Mouse (Mus musculus) MEL (cell line): ENCODE results near the gene Mylk. TPM values are rescaled to one million over a fixed set of nuclear protein-coding genes. Genes with fewer than 3 reads are reported as not detected.

Source experiments
- DNase-seq: peaks from one replicate; pipeline ENCODE4 v3.0.0; 2011; ENCODE audit warnings: low read depth, low spot score
- H3K27ac ChIP-seq: 2 replicates; pipeline ENCODE4 v1.5.1; 2012; ENCODE audit warnings: low read depth, mild to moderate bottlenecking, control low read depth, low read length, moderate library complexity; ENCODE audit not compliant: control insufficient read depth
- H3K27me3 ChIP-seq, 2 experiments: fragments of 150-350 bp in 1 of 2; sonication (generic) in 1 of 2; 2 replicates each; pipeline ENCODE4 v1.6.1; 2012; ENCODE audit warnings: low read length in 2 of 2, mild to moderate bottlenecking in 2 of 2, improper control_type of control experiment in 1 of 2, moderate library complexity in 1 of 2; ENCODE audit not compliant: insufficient read depth in 2 of 2, control insufficient read depth in 1 of 2
- H3K36me3 ChIP-seq, 2 experiments: 2 replicates each; pipeline ENCODE4 v1.6.1; 2012 to 2014; ENCODE audit warnings: low read length in 2 of 2, improper control_type of control experiment in 1 of 2, inconsistent platforms in 1 of 2, mild to moderate bottlenecking in 1 of 2; ENCODE audit not compliant: insufficient read depth in 2 of 2, control insufficient read depth in 1 of 2
- H3K4me1 ChIP-seq, 2 experiments: fragments of 150-350 bp in 1 of 2; sonication (generic) in 1 of 2; 2 replicates each; pipeline ENCODE4 v1.6.1; 2012; ENCODE audit warnings: low read length in 2 of 2, improper control_type of control experiment in 1 of 2, mild to moderate bottlenecking in 1 of 2; ENCODE audit not compliant: insufficient read depth in 2 of 2, control insufficient read depth in 1 of 2
- H3K4me3 ChIP-seq, 2 experiments: fragments of 150-350 bp in 1 of 2; sonication (generic) in 1 of 2; 2 replicates each; pipeline ENCODE4 v1.5.1; 2012; ENCODE audit warnings: low read depth in 2 of 2, low read length in 2 of 2, mild to moderate bottlenecking in 2 of 2, moderate library complexity in 2 of 2, control low read depth in 1 of 2, improper control_type of control experiment in 1 of 2; ENCODE audit not compliant: control insufficient read depth in 1 of 2, insufficient read depth in 1 of 2
- H3K79me2 ChIP-seq: 2 replicates; pipeline ENCODE4 v1.6.1; 2012; ENCODE audit warnings: mild to moderate bottlenecking, low read length, moderate library complexity; ENCODE audit not compliant: control insufficient read depth, poor library complexity, insufficient read depth
- H3K9ac ChIP-seq: 2 replicates; pipeline ENCODE4 v1.6.1; 2012; ENCODE audit warnings: low read depth, mild to moderate bottlenecking, control low read depth, low read length, moderate library complexity; ENCODE audit not compliant: control insufficient read depth, poor library complexity, severe bottlenecking
- H3K9me3 ChIP-seq: fragments of 150-350 bp; sonication (generic); replicated peaks from 2 replicates; pipeline ENCODE4 v1.6.1; 2012; ENCODE audit warnings: mild to moderate bottlenecking, low read length, improper control_type of control experiment, moderate library complexity; ENCODE audit not compliant: insufficient read depth
- BHLHE40 ChIP-seq: IDR thresholded peaks from 2 replicates; pipeline ENCODE4 v1.6.1; 2012; ENCODE audit warnings: low read depth, mild to moderate bottlenecking, inconsistent platforms, low read length, improper control_type of control experiment, borderline replicate concordance
- CHD2 ChIP-seq: IDR thresholded peaks from 2 replicates; pipeline ENCODE4 v1.6.1; 2011; ENCODE audit warnings: low read length, improper control_type of control experiment
- E2F4 ChIP-seq: IDR thresholded peaks from 2 replicates; pipeline ENCODE4 v1.6.1; 2011; ENCODE audit warnings: low read depth, low read length, improper control_type of control experiment, borderline replicate concordance
- ELF1 ChIP-seq: IDR thresholded peaks from 2 replicates; pipeline ENCODE4 v1.6.1; 2014; ENCODE audit warnings: low read depth, mild to moderate bottlenecking, inconsistent platforms, low read length, improper control_type of control experiment, moderate library complexity
- ETS1 ChIP-seq: IDR thresholded peaks from 2 replicates; pipeline ENCODE4 v1.6.1; 2012; ENCODE audit warnings: low read depth, mild to moderate bottlenecking, inconsistent platforms, low read length, improper control_type of control experiment, moderate library complexity
- GABPA ChIP-seq: IDR thresholded peaks from 2 replicates; pipeline ENCODE4 v1.6.1; 2012; ENCODE audit warnings: low read depth, mild to moderate bottlenecking, inconsistent platforms, low read length, improper control_type of control experiment, moderate library complexity
- JUND ChIP-seq: IDR thresholded peaks from 2 replicates; pipeline ENCODE4 v1.6.1; 2011; ENCODE audit warnings: low read depth, mild to moderate bottlenecking, improper control_type of control experiment, low read length
- MAFK ChIP-seq: IDR thresholded peaks from 2 replicates; pipeline ENCODE4 v1.6.1; 2011; ENCODE audit warnings: low read depth, mild to moderate bottlenecking, low read length, improper control_type of control experiment, borderline replicate concordance
- MAX ChIP-seq: IDR thresholded peaks from 2 replicates; pipeline ENCODE4 v1.6.1; 2011; ENCODE audit warnings: low read length, improper control_type of control experiment
- MAZ ChIP-seq: IDR thresholded peaks from 2 replicates; pipeline ENCODE4 v1.6.1; 2012; ENCODE audit warnings: low read depth, mild to moderate bottlenecking, inconsistent platforms, low read length, improper control_type of control experiment
- NRF1 ChIP-seq: IDR thresholded peaks from 2 replicates; pipeline ENCODE4 v1.6.1; 2014; ENCODE audit warnings: low read depth, mild to moderate bottlenecking, inconsistent platforms, low read length, improper control_type of control experiment, moderate library complexity; ENCODE audit not compliant: poor library complexity, insufficient read depth, severe bottlenecking
- POLR2AphosphoS2 ChIP-seq: IDR thresholded peaks from 2 replicates; pipeline ENCODE4 v1.6.1; 2011; ENCODE audit warnings: low read length, improper control_type of control experiment
- RCOR1 ChIP-seq: IDR thresholded peaks from 2 replicates; pipeline ENCODE4 v1.6.1; 2012; ENCODE audit warnings: low read depth, mild to moderate bottlenecking, inconsistent platforms, low read length, improper control_type of control experiment
- SIN3A ChIP-seq: IDR thresholded peaks from 2 replicates; pipeline ENCODE4 v1.6.1; 2012; ENCODE audit warnings: low read length, improper control_type of control experiment, inconsistent platforms
- SMC3 ChIP-seq: IDR thresholded peaks from 2 replicates; pipeline ENCODE4 v1.6.1; 2011; ENCODE audit warnings: low read depth, low read length, improper control_type of control experiment
- ZMIZ1 ChIP-seq: IDR thresholded peaks from 2 replicates; pipeline ENCODE4 v1.6.1; 2012; ENCODE audit warnings: low read depth, mild to moderate bottlenecking, inconsistent platforms, low read length, improper control_type of control experiment, moderate library complexity
- polyA plus RNA-seq, 2 experiments: library from polyadenylated mRNA; stranded (reverse) in 1 of 2; unstranded in 1 of 2; fragments of >175 nt in 1 of 2; fragments of >200 nt in 1 of 2; gene quantifications; 2 replicates each; pipeline versions ENCODE4 v1.2.1 to v1.2.4; 2012; ENCODE audit warnings: low replicate concordance in 2 of 2, low read depth in 1 of 2; ENCODE audit not compliant: insufficient read length in 2 of 2, insufficient read depth in 1 of 2, missing spikeins in 1 of 2
- total RNA-seq: library from RNA; depleted of rRNA; stranded (reverse); fragments of 300-350 nt; gene quantifications from 2 replicates; pipeline ENCODE4 v1.2.3, GENCODE M21; 2012

Gene Mylk
- total and polyA plus RNA-seq, 3 experiments = not detected

GRCm38 (mm10) chr16:34950935-34951334 lies 205.9 kb downstream of the Mylk start:
- Histone ChIP-seq H3K9me3 (no peaks in the 10 kb centered on the region), H3K79me2 (no peaks in the 10 kb centered on the region), H3K4me3 (no peak overlapping the region), H3K9ac (no peak overlapping the region), H3K4me1 (no peaks in the 10 kb centered on the region), H3K27ac (no peak overlapping the region), H3K36me3 (no peaks in the 10 kb centered on the region), H3K27me3 (no peaks in the 10 kb centered on the region)
- no peak for DNase-seq
- TF ChIP-seq ELF1 (no peak), SIN3A (no peak), NRF1 (no peak), RCOR1 (no peak), ETS1 (no peak), MAFK (no peak), BHLHE40 (no peak), ZMIZ1 (no peak), E2F4 (no peak)

GRCm38 (mm10) chr16:34952254-34952653 lies 207.2 kb downstream of the Mylk start:
- H3K4me1 ChIP-seq = no peaks in the 10 kb centered on the region
- H3K36me3 ChIP-seq = no peaks in the 10 kb centered on the region
- TF ChIP-seq GABPA (no peak), ELF1 (no peak), CHD2 (no peak), POLR2AphosphoS2 (no peak)
- TF ChIP-seq, all 39 proteins: peak for 0

DNA sequence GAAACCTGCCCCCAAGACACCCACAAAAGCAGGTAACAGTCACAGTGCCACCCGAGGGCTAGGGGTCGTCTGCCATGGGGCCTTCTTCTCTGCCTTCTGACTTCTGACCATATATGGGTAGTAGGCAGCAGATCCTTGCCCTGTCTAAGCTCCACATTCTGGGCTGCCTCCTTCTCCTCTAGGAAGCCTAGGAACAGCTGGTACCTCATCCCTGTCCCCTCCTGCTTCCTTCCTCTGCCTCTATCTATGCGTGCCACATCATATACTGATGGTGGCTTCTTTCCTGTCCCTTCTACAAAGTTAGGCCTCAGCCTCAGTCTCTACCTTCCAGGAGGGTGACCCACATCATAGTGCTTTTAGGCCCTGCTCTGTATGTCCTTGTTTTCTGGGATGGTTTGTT lies 207.8 kb downstream of the Mylk start:
- Histone ChIP-seq H3K79me2 (no peaks in the 10 kb centered on the region), H3K4me1 (no peaks in the 10 kb centered on the region), H3K36me3 (no peaks in the 10 kb centered on the region), H3K27me3 (no peaks in the 10 kb centered on the region), H3K9me3 (no peaks in the 10 kb centered on the region), H3K4me3 (no peak overlapping the region), H3K9ac (no peak overlapping the region), H3K27ac (no peak overlapping the region)
- no peak for DNase-seq
- TF ChIP-seq JUND = no peak
- TF ChIP-seq MAX = no peak
- no peak for TF ChIP-seq SMC3
- TF ChIP-seq MAZ = no peak
- TF ChIP-seq E2F4 = no peak

More at GRCm38 (mm10) chr16:34952254-34952653, 207.2 kb downstream of the Mylk start:
- Histone ChIP-seq H3K27ac (no peak overlapping the region), H3K79me2 (no peaks in the 10 kb centered on the region), H3K9ac (no peak overlapping the region), H3K9me3 (no peaks in the 10 kb centered on the region), H3K4me3 (no peak overlapping the region), H3K27me3 (no peaks in the 10 kb centered on the region)
- DNase-seq = no peak
